Mouse (Mus musculus) kidney, postnatal 0 days (tissue): ENCODE measurements at regions not wholly inside any gene's neighbourhood (a gene's known extent, or its start where the extent isn't known, plus 50 kb on each side); places are given as distances from the start of the nearest gene placed in this dataset.

Experiments used
- ATAC-seq: fragments of 200-750 bp; cut with Nextera tagmentation; replicated peaks from 2 replicates; pipeline ENCODE4 v1.8.0; 2017; ENCODE audit warnings: low read depth, moderate number of reproducible peaks, moderate TSS enrichment, moderate library complexity; ENCODE audit not compliant: low FRiP score
- DNase-seq: peaks from one replicate; pipeline ENCODE4 v3.0.0-alpha.2; 2016; ENCODE audit warnings: low spot score
- H3K27ac ChIP-seq: fragments of 300-500 bp; sonication (generic); 2 replicates; pipeline ENCODE4 v1.5.1; 2014; ENCODE audit warnings: mild to moderate bottlenecking
- H3K27me3 ChIP-seq: fragments of 300-500 bp; sonication (generic); 2 replicates; pipeline ENCODE4 v1.6.1; 2014; ENCODE audit warnings: low read length, mixed read lengths; ENCODE audit not compliant: insufficient read depth
- H3K36me3 ChIP-seq: fragments of 300-500 bp; sonication (generic); 2 replicates; pipeline ENCODE4 v1.6.1; 2014; ENCODE audit warnings: low read length, mixed read lengths; ENCODE audit not compliant: insufficient read depth
- H3K4me1 ChIP-seq: fragments of 300-500 bp; sonication (generic); replicated peaks from 2 replicates; pipeline ENCODE4 v1.6.1; 2014; ENCODE audit warnings: antibody characterized with exemption, low read length, mixed read lengths; ENCODE audit not compliant: insufficient read depth
- H3K4me2 ChIP-seq: fragments of 300-500 bp; sonication (generic); 2 replicates; pipeline ENCODE4 v1.6.1; 2014; ENCODE audit warnings: mild to moderate bottlenecking, low read length, moderate library complexity, mixed read lengths
- H3K4me3 ChIP-seq: fragments of 300-500 bp; sonication (generic); replicated peaks from 2 replicates; pipeline ENCODE4 v1.5.1; 2014; ENCODE audit warnings: low read depth, low read length
- H3K9ac ChIP-seq: fragments of 300-500 bp; sonication (generic); 2 replicates; pipeline ENCODE4 v1.6.1; 2014; ENCODE audit warnings: low read depth, low read length
- H3K9me3 ChIP-seq: fragments of 300-500 bp; sonication (generic); replicated peaks from 2 replicates; pipeline ENCODE4 v1.6.1; 2016; ENCODE audit warnings: low read length, inconsistent platforms, mixed read lengths
- CTCF ChIP-seq: IDR thresholded peaks from 2 replicates; pipeline ENCODE4 v1.5.1; 2016; ENCODE audit warnings: antibody characterized with exemption, low read depth, mild to moderate bottlenecking, moderate library complexity
- whole genome bisulfite sequencing: fragments of 180-500 bp; shearing (Covaris S2); extraction: QIAGEN DNeasy Blood & Tissue Kit; methylation state at CpG from one replicate; pipeline ENCODE4 v1.1.7; 2014; 5-methylcytosine and 5-hydroxymethylcytosine counted together

DNA sequence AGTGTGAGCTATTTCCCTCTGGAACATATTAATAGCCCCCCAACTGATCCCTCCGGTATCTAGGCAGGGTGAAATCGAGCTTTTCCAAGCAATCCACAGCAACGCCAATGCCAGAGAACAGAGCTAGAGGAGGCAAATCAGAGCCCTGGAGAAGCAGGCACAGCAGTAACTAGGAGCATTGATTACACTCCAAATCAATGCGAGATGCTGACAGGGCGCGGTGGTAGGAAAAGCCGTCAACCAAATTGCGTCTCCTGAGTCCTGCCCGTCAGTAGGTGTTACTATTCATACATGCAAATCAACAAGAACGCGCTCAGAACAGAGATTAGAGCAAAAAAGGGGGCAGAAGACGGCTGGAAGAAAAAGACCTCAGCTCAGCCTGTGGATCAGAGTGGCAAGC, 162.2 kb downstream of the Rps29 start:
- Histone ChIP-seq H3K27ac (no peak overlapping the region), H3K4me2 (no peak overlapping the region), H3K9ac (no peak overlapping the region), H3K36me3 (no peaks in the 10 kb centered on the region), H3K4me3 (no peak overlapping the region), H3K4me1 (no peaks in the 10 kb centered on the region), H3K27me3 (no peaks in the 10 kb centered on the region), H3K9me3 (no peaks in the 10 kb centered on the region)
- ATAC-seq (no peak), DNase-seq (no peak)
- TF ChIP-seq CTCF, result no peak
- 80% methylated on average over 12 of the region's 12 CpGs for whole genome bisulfite sequencing

DNA sequence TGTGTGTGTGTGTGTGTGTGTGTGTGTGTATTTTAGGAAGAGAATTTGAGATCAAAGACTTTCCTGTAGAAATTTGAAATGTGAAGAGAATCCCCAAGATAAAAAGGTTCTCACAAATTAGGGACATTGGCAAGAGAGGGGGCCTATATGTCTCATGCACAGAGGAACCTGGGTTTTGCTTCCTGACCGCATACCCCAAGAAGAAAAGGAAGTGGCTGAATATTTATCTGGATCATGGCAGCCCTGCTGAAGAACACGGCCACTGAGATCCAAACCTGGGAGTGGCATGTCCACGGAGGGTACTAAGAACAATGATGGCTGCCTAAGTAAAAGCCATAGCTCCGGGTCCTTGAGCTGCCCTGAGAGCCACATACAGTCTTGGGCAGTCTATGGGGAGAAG, 178.3 kb downstream of the Rps29 start:
- no peak overlapping the region for H3K4me2 ChIP-seq
- TF ChIP-seq CTCF, result no peak
- WGBS, result 95% methylated on average over 4 of the region's 4 CpGs

DNA sequence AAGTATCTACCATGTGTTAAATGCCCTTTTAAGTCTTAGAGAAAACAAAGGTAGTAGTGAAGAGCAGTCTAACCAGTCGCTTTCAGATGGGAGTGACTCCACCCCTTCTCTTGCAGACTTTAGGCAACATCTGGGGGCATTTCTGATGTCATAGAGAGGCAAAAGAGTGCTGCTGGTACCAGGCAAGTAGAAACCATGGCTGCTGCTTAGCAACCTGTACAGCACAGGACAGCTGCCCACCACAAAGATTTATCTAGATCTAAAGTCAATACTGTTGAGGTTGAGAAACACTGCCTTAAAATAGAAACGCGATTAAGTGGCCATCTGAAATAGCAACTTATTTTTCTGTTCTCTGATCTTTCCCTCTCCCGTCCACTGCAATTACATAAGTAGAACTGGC, 178.8 kb downstream of the Rps29 start:
- Histone ChIP-seq H3K9me3 (no peaks in the 10 kb centered on the region), H3K4me3 (no peak overlapping the region), H3K9ac (no peak overlapping the region), H3K27me3 (no peaks in the 10 kb centered on the region), H3K4me2 (no peak overlapping the region), H3K36me3 (no peaks in the 10 kb centered on the region), H3K27ac (no peak overlapping the region), H3K4me1 (no peaks in the 10 kb centered on the region)
- DNase-seq (no peak), ATAC-seq (no peak)
- 66% methylated on average over 4 of the region's 4 CpGs for WGBS
- TF ChIP-seq CTCF, result no peak

More for the DNA sequence above, 178.3 kb downstream of the Rps29 start:
- H3K27me3 ChIP-seq, result no peaks in the 10 kb centered on the region
- no peak overlapping the region for H3K9ac ChIP-seq
- H3K9me3 ChIP-seq, result no peaks in the 10 kb centered on the region
- H3K4me1 ChIP-seq, result no peaks in the 10 kb centered on the region
- no peak overlapping the region for H3K4me3 ChIP-seq
- no peak overlapping the region for H3K27ac ChIP-seq
- DNase-seq (no peak), ATAC-seq (no peak)
- H3K36me3 ChIP-seq, result no peaks in the 10 kb centered on the region

DNA sequence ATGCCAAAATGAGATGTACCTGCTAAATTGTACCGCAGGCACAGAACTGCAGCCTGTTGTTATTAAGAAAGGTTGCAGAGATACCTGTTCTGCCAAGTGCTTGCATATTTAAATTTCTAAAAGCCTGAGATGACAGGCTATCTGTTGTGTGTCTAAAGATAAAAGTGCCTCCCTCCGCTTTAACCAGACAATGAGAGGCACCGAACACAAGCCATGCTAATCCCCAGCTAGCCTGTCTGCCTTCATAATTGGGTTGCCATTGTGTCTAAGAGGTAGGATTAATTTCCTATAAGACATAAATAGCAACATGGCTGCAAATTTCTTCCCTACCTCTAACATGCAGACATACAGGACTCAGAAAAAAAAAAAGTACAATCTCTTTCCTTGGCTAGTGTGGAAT, 179.8 kb downstream of the Rps29 start:
- H3K4me2 ChIP-seq, result no peak overlapping the region
- H3K27ac ChIP-seq, result no peak overlapping the region
- H3K9ac ChIP-seq, result no peak overlapping the region
- ATAC-seq (no peak), DNase-seq (no peak)
- H3K9me3 ChIP-seq, result no peaks in the 10 kb centered on the region
- H3K4me1 ChIP-seq, result no peaks in the 10 kb centered on the region
- H3K4me3 ChIP-seq, result no peak overlapping the region
- no peaks in the 10 kb centered on the region for H3K36me3 ChIP-seq
- 89% methylated on average over 3 of the region's 3 CpGs for WGBS
- TF ChIP-seq CTCF, result no peak
- H3K27me3 ChIP-seq, result no peaks in the 10 kb centered on the region

DNA sequence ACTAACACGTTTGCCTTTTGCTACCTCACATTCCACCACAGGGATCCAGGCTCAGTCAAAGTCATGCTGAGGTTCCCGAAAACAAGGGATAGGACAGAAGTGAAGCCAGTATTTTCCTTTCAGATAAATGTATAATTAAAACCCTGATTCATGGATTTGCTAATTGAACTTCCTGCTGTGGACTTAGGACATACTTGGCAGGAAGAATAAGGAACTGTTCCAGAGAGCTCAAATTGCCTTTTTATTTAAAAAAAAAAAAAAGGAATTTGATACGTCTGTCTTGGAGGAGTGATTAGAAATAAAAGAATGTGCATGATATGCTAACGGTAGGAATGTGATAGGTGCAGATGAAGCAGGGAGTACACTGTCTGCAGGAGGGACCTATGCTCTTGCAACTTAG, 181.7 kb downstream of the Rps29 start:
- DNase-seq (peak; percentile 70), ATAC-seq (no peak)
- H3K4me3 ChIP-seq, result no peak overlapping the region
- H3K9ac ChIP-seq, result no peak overlapping the region
- TF ChIP-seq CTCF, result no peak
- H3K9me3 ChIP-seq, result no peaks in the 10 kb centered on the region
- no peaks in the 10 kb centered on the region for H3K27me3 ChIP-seq
- WGBS, result 40% methylated on average over 4 of the region's 4 CpGs
- H3K4me1 ChIP-seq, result no peaks in the 10 kb centered on the region
- H3K27ac ChIP-seq, result no peak overlapping the region
- no peak overlapping the region for H3K4me2 ChIP-seq
- no peaks in the 10 kb centered on the region for H3K36me3 ChIP-seq

DNA sequence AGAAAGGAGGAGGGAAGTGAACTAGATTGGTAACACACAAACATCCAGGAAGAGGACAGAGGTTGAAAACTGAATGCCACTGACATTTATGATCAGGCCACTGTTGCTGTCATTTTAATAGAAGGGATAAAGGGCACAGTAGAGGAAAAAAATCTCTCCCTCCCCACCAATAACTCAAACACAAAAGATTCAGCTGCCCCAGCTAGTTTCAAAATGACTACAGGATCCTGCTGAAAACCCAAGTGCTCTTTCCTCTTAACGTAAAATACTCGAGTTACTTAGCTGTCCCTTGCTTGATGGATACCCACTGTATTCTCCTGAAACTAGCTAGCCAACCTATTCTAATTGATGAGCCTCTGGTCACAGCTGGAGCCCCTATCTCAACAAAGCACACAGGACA, 211.7 kb downstream of the Rps29 start:
- Histone ChIP-seq H3K27me3 (no peaks in the 10 kb centered on the region), H3K9ac (no peak overlapping the region), H3K4me3 (no peak overlapping the region), H3K4me1 (no peaks in the 10 kb centered on the region), H3K36me3 (no peaks in the 10 kb centered on the region), H3K4me2 (no peak overlapping the region), H3K27ac (no peak overlapping the region), H3K9me3 (no peaks in the 10 kb centered on the region)
- no peak for DNase-seq
- ATAC-seq, result no peak
- 53% methylated on average over 2 of the region's 2 CpGs for whole genome bisulfite sequencing
- TF ChIP-seq CTCF, result no peak

DNA sequence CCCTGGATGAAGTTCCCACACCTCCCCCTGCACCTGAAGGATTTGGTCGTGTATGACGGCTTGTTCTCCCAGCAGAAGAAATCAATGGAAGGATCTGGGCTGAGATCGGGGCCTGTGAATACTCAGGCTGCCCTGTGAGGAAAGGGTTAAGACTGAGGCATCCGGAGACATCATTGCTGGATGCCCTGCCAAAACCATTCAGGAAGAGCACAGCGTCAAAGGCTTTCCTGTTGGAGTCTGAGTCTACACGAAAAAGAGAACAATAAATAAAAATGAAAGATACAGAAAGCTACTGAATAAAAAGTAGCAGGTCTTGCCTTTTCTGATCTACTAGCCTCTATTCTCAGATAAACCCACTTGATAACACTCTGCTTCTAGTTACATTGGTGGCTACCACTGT, 248.4 kb downstream of the Rps29 start:
- DNase-seq (peak; percentile 60), ATAC-seq (no peak)
- Histone ChIP-seq H3K9ac (no peak overlapping the region), H3K4me2 (no peak overlapping the region), H3K4me3 (no peak overlapping the region), H3K9me3 (no peaks in the 10 kb centered on the region), H3K27ac (no peak overlapping the region), H3K4me1 (no peaks in the 10 kb centered on the region), H3K27me3 (no peaks in the 10 kb centered on the region), H3K36me3 (no peaks in the 10 kb centered on the region)
- 32% methylated on average over 6 of the region's 6 CpGs for WGBS
- TF ChIP-seq CTCF, result no peak
